Mouse (Mus musculus): ENCODE data around the gene Egf. TPM values are rescaled to one million over a fixed set of nuclear protein-coding genes. Genes with fewer than 3 reads are reported as not detected.

Gene Egf
- polyA plus RNA-seq, 1 experiment from 2014 or later: 1.9 TPM

- 91% methylated on average over 7 of the region's 7 CpGs for WGBS
- Histone ChIP-seq H3K4me1 (no peaks in the 10 kb centered on the region), H3K9me3 (replicated peaks) (no peaks in the 10 kb centered on the region; the same call in 1 of the 2 replicates), H3K36me3 (no peaks in the 10 kb centered on the region), H3K27ac (replicated peaks) (no peak overlapping the region), H3K27me3 (ENCODE audit: low read depth, poor library complexity, severe bottlenecking) (no peaks in the 10 kb centered on the region), H3K4me3 (no peak overlapping the region)
- no peak for DNase-seq (ENCODE audit: low spot score)
Measured at GRCm38 (mm10) chr3:129658776-129659175, 96.3 kb downstream of the Egf start.

- no peak for DNase-seq (ENCODE audit: low spot score)
- no peak overlapping the region for H3K27ac ChIP-seq (replicated peaks)
- H3K4me1 ChIP-seq: no peaks in the 10 kb centered on the region
- no peaks in the 10 kb centered on the region for H3K36me3 ChIP-seq
- no peaks in the 10 kb centered on the region for H3K27me3 ChIP-seq (ENCODE audit: low read depth, poor library complexity, severe bottlenecking)
- no peak overlapping the region for H3K4me3 ChIP-seq
- H3K9me3 ChIP-seq (replicated peaks): no peaks in the 10 kb centered on the region
- WGBS: 90% methylated on average over 11 of the region's 11 CpGs
Measured at GRCm38 (mm10) chr3:129657775-129658174, 97.3 kb downstream of the Egf start.

DNA sequence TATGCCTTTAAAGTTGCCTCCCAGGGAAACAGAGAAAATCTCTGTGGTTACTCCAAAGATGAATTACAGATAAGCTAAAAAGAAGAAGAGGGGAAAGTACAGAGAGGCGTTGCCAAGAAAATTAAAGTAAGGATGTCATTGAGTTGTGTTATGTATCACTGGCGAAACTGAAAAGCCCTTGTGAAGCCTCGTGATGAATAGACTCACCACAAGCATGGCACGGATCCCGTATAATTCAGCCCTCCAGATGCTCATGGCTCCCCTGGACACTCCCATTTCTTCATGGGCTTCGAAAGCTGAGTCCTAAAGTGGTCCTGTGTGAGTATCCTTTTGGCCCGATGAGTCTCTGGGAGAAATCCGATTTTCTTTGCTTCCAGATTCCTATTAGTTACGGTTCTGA, 97.9 kb downstream of the Egf start:
- Histone ChIP-seq H3K27ac (replicated peaks) (no peak overlapping the region), H3K9me3 (replicated peaks) (no peaks in the 10 kb centered on the region), H3K27me3 (ENCODE audit: low read depth, poor library complexity, severe bottlenecking) (no peaks in the 10 kb centered on the region), H3K36me3 (no peaks in the 10 kb centered on the region), H3K4me1 (no peaks in the 10 kb centered on the region), H3K4me3 (no peak overlapping the region)
- WGBS: 91% methylated on average over 9 of the region's 9 CpGs
- no peak for DNase-seq (ENCODE audit: low spot score)

DNA sequence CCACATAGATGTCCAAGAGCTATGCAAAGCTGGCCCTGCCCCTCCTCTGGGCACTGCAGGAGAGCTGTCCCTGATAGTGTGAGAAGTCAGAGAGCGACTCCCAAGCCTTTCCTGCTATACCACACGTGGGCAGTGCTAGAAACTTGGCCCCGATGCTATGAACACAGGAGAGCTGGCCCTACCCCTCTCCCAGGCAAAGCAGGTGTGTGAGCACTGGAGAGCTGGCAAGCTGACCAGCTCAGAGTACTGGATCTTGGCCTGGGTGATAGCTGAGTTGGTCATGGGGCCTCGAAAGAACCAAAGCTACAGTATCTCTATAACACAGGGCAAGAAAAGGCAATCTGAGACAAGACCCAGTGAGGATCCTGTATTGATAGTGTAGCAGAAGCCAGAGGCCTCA, 98.6 kb downstream of the Egf start:
- Histone ChIP-seq H3K4me3 (no peak overlapping the region), H3K9me3 (replicated peaks) (no peaks in the 10 kb centered on the region), H3K27me3 (ENCODE audit: low read depth, poor library complexity, severe bottlenecking) (no peaks in the 10 kb centered on the region), H3K27ac (replicated peaks) (no peak overlapping the region), H3K36me3 (no peaks in the 10 kb centered on the region), H3K4me1 (no peaks in the 10 kb centered on the region)
- DNase-seq (ENCODE audit: low spot score): no peak
- 82% methylated on average over 4 of the region's 4 CpGs for WGBS

- no peaks in the 10 kb centered on the region for H3K9me3 ChIP-seq (replicated peaks)
- H3K4me1 ChIP-seq: peaks cover 10% of the 10 kb centered on the region
- DNase-seq (ENCODE audit: low spot score): no peak
- WGBS: 88% methylated on average over 4 of the region's 4 CpGs
- no peaks in the 10 kb centered on the region for H3K36me3 ChIP-seq
- no peak overlapping the region for H3K4me3 ChIP-seq
- H3K27ac ChIP-seq (replicated peaks): no peak overlapping the region
- no peaks in the 10 kb centered on the region for H3K27me3 ChIP-seq (ENCODE audit: low read depth, poor library complexity, severe bottlenecking)
Measured at GRCm38 (mm10) chr3:129652476-129652875, 102.6 kb downstream of the Egf start.

DNA sequence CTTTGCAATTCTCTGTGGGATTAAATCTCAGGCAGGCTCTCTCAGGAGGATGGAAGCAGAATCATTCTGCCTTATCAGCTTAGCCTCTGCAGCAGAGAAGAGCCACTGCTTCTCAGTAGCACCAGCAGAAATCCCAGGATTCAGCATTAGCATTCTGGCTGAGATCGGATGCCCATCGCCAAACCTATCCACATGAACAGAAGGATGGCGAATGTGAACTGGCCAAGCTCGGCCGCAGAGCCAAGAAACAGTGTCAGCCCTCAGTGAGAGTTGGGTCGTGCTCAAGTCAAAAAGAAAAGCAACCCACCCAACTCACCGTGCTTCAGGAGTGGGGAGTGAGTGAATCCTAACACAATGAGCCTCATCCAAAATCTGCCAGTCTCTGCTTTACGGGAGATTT, 103.4 kb downstream of the Egf start:
- no peak for DNase-seq (ENCODE audit: low spot score)
- no peaks in the 10 kb centered on the region for H3K27me3 ChIP-seq (ENCODE audit: low read depth, poor library complexity, severe bottlenecking)
- H3K4me1 ChIP-seq: peaks cover 10% of the 10 kb centered on the region
- H3K27ac ChIP-seq (replicated peaks): no peak overlapping the region
- H3K36me3 ChIP-seq: no peaks in the 10 kb centered on the region
- H3K4me3 ChIP-seq: no peak overlapping the region
- no peaks in the 10 kb centered on the region for H3K9me3 ChIP-seq (replicated peaks)
- WGBS: 92% methylated on average over 8 of the region's 8 CpGs

DNA sequence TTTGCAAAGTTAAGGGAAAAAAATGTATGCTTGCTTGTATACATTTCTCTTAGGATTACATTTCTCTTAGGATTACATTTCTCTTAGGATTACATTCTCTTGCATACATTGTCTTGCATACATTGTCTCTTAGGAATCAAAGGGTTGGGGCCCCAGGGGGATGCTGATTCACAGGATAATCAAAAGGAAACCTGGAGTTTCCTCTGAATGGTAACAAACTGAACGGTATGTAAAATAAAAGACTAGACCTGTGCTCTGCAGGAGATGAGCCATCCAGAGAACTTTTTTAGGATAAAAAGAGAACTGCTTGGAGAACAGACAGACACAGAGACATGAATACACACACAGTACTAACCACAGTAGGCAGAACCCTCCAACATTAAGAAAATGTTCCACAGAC, 104.2 kb downstream of the Egf start:
- no peak overlapping the region for H3K4me3 ChIP-seq
- H3K27me3 ChIP-seq (ENCODE audit: low read depth, poor library complexity, severe bottlenecking): no peaks in the 10 kb centered on the region
- 20% methylated on average over 1 of the region's 1 CpGs for WGBS
- H3K27ac ChIP-seq (replicated peaks): no peak overlapping the region
- H3K4me1 ChIP-seq: peaks cover 11% of the 10 kb centered on the region
- H3K9me3 ChIP-seq (replicated peaks): no peaks in the 10 kb centered on the region
- H3K36me3 ChIP-seq: no peaks in the 10 kb centered on the region
- no peak for DNase-seq (ENCODE audit: low spot score)

GRCm38 (mm10) chr3:129650293-129650612, 104.9 kb downstream of the Egf start:
- H3K4me1 ChIP-seq: peaks cover 18% of the 10 kb centered on the region
- H3K4me3 ChIP-seq: no peak overlapping the region
- no peaks in the 10 kb centered on the region for H3K27me3 ChIP-seq (ENCODE audit: low read depth, poor library complexity, severe bottlenecking)
- H3K27ac ChIP-seq (replicated peaks): no peak overlapping the region
- H3K9me3 ChIP-seq (replicated peaks): no peaks in the 10 kb centered on the region
- no peaks in the 10 kb centered on the region for H3K36me3 ChIP-seq
- DNase-seq (ENCODE audit: low spot score): no peak

DNA sequence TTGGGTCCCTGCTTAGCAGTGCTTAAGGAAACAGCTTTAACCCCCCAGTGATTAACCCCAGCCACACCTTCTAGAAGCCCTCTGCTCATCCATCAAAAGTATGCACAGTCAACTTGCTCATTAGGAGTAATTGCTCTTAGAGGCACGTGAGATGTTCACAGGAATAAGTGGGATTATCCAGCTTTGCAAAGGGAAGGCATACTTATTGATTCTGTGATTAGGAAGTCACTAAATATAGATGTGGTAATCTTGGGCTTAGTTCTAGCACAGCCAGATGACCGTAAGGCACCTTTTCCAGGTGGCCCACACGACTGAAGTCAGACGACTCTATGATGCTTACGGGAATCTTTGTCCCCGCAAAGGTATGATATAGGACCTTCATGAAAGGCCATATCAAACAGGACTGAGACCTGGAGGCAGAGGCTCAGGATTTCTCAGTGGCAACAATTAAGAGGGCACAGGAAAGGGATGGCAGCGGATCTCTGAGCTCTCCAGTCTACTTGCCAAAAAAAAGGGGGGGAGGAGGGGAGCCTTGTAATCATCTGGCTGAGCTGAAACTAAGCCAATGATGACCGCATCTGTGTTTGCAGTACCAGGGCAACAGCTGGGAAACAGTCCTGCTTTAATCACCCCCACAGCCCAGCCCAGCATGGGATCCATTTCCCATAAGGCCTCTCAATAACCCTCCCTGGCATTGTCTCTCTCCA, 105.4 kb downstream of the Egf start:
- H3K9me3 ChIP-seq (replicated peaks): no peaks in the 10 kb centered on the region
- no peak overlapping the region for H3K27ac ChIP-seq (replicated peaks)
- H3K4me3 ChIP-seq: no peak overlapping the region
- WGBS: 67% methylated on average over 8 of the region's 8 CpGs
- H3K27me3 ChIP-seq (ENCODE audit: low read depth, poor library complexity, severe bottlenecking): no peaks in the 10 kb centered on the region
- H3K4me1 ChIP-seq: peaks cover 18% of the 10 kb centered on the region
- no peaks in the 10 kb centered on the region for H3K36me3 ChIP-seq
- DNase-seq (ENCODE audit: low spot score): no peak

- Histone ChIP-seq H3K36me3 (no peaks in the 10 kb centered on the region), H3K4me1 (peaks cover 18% of the 10 kb centered on the region), H3K27ac (replicated peaks) (no peak overlapping the region), H3K27me3 (ENCODE audit: low read depth, poor library complexity, severe bottlenecking) (no peaks in the 10 kb centered on the region), H3K4me3 (no peak overlapping the region), H3K9me3 (replicated peaks) (no peaks in the 10 kb centered on the region)
- 80% methylated on average over 5 of the region's 5 CpGs for WGBS
- DNase-seq (ENCODE audit: low spot score): no peak
Measured at GRCm38 (mm10) chr3:129648598-129648997, 106.5 kb downstream of the Egf start.

DNA sequence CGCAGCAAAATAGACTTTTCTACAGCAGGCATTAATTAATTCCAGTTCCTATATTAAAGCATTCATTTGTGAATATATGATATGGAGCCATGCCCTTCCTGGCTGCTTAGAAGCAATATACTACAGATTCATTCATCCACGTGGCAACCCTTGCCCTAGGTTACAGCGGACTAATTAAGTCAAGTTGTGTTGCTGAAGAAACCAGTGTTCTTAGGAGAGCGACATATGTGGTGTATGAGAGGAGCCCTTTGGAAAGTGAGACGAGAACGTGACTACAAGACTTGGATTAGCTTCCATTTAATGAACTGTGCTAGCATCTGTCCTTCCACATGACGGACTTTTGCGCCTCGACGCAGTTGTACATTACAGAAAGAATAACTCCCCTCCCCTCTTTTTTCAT, 107.8 kb downstream of the Egf start:
- no peak for DNase-seq (ENCODE audit: low spot score)
- H3K27ac ChIP-seq (replicated peaks): no peak overlapping the region
- no peaks in the 10 kb centered on the region for H3K9me3 ChIP-seq (replicated peaks)
- no peak overlapping the region for H3K4me3 ChIP-seq
- 90% methylated on average over 10 of the region's 10 CpGs for WGBS
- H3K27me3 ChIP-seq (ENCODE audit: low read depth, poor library complexity, severe bottlenecking): no peaks in the 10 kb centered on the region
- no peaks in the 10 kb centered on the region for H3K36me3 ChIP-seq
- H3K4me1 ChIP-seq: peaks cover 21% of the 10 kb centered on the region

GRCm38 (mm10) chr3:129646781-129647180, 108.3 kb downstream of the Egf start:
- Histone ChIP-seq H3K4me1 (peaks cover 21% of the 10 kb centered on the region), H3K27ac (replicated peaks) (no peak overlapping the region), H3K4me3 (no peak overlapping the region), H3K9me3 (replicated peaks) (no peaks in the 10 kb centered on the region), H3K36me3 (no peaks in the 10 kb centered on the region), H3K27me3 (ENCODE audit: low read depth, poor library complexity, severe bottlenecking) (no peaks in the 10 kb centered on the region)
- DNase-seq (ENCODE audit: low spot score): no peak
- WGBS: 91% methylated on average over 5 of the region's 5 CpGs

DNA sequence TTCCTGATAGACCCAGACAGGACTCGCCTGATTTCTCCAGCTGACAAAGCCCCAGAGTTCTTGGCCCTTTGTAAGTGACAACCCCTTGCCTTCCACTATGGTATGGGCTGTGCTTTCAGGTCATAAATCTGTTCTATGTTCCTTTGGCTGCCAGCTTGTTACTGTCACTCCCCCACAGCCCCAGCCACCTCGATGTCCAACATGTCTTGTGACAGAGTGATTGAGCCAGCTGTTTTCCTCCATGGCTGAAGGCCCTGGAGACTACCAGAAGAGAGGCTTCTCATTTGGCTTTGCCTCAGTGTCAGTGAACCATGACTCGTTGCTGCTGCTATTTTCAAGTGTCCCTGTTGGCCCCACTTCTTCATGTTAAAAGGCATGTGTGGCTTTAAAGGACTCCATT, 109.7 kb downstream of the Egf start:
- no peaks in the 10 kb centered on the region for H3K27me3 ChIP-seq (ENCODE audit: low read depth, poor library complexity, severe bottlenecking)
- peaks cover 25% of the 10 kb centered on the region for H3K4me1 ChIP-seq
- no peak overlapping the region for H3K4me3 ChIP-seq
- no peaks in the 10 kb centered on the region for H3K9me3 ChIP-seq (replicated peaks)
- H3K36me3 ChIP-seq: no peaks in the 10 kb centered on the region
- no peak for DNase-seq (ENCODE audit: low spot score)
- 84% methylated on average over 3 of the region's 3 CpGs for WGBS
- H3K27ac ChIP-seq (replicated peaks): no peak overlapping the region

GRCm38 (mm10) chr3:129641621-129642020, 113.5 kb downstream of the Egf start:
- WGBS: 92% methylated on average over 7 of the region's 7 CpGs

More at GRCm38 (mm10) chr3:129641621-129642020, 113.5 kb downstream of the Egf start:
- no peak overlapping the region for H3K27ac ChIP-seq (replicated peaks)
- H3K4me3 ChIP-seq: no peak overlapping the region
- H3K36me3 ChIP-seq: peaks cover 9% of the 10 kb centered on the region; the same call in 1 of the 2 replicates
- no peak for DNase-seq (ENCODE audit: low spot score)
- no peaks in the 10 kb centered on the region for H3K27me3 ChIP-seq (ENCODE audit: low read depth, poor library complexity, severe bottlenecking)
- no peaks in the 10 kb centered on the region for H3K9me3 ChIP-seq (replicated peaks)
- H3K4me1 ChIP-seq: peaks cover 27% of the 10 kb centered on the region

All from midbrain, embryonic 10.5 days (tissue).